Comparison of ENCODE assay signal across 15 mouse cellular contexts in genomic region chr7:70584480-70584879, GRCm38 (mm10).
"Had no signal": no experiment of that assay in that cellular context is flagged by ENCODE, and none has a peak within 500 bp of the region (broad histone marks: within the 10 kb centered on the region; RNA-seq: fewer than 3 reads in every experiment).

No protein-coding gene starts in this region.

- H3K27ac ChIP-seq: intestine, embryonic 15.5 days; layer of hippocampus, adult 2 months; limb, embryonic 12.5 days; liver, embryonic 13.5 days; lung, embryonic 15.5 days; midbrain, embryonic 15.5 days; neural tube, embryonic 13.5 days had no signal

- H3K27me3 ChIP-seq: intestine, embryonic 15.5 days; liver, embryonic 13.5 days; lung, embryonic 15.5 days; neural tube, embryonic 13.5 days had no signal

- H3K4me2 ChIP-seq: intestine, embryonic 15.5 days; limb, embryonic 12.5 days; liver, embryonic 13.5 days; lung, embryonic 15.5 days; midbrain, embryonic 15.5 days; neural tube, embryonic 13.5 days had no signal

- ATAC-seq: intestine, embryonic 15.5 days; midbrain, embryonic 15.5 days had no signal

- H3K36me3 ChIP-seq: intestine, embryonic 15.5 days; limb, embryonic 12.5 days; liver, embryonic 13.5 days; lung, embryonic 15.5 days; midbrain, embryonic 15.5 days; neural tube, embryonic 13.5 days had no signal

- H3K4me3 ChIP-seq: intestine, embryonic 15.5 days; layer of hippocampus, adult 2 months; limb, embryonic 12.5 days; liver, embryonic 13.5 days; lung, embryonic 15.5 days; midbrain, embryonic 15.5 days; neural tube, embryonic 13.5 days had no signal

- H3K4me1 ChIP-seq: limb, embryonic 12.5 days; liver, embryonic 13.5 days; midbrain, embryonic 15.5 days; neural tube, embryonic 13.5 days had no signal

- H3K9ac ChIP-seq: intestine, embryonic 15.5 days; limb, embryonic 12.5 days; liver, embryonic 13.5 days; lung, embryonic 15.5 days; midbrain, embryonic 15.5 days; neural tube, embryonic 13.5 days had no signal

- DNase-seq: kidney, adult 18-20 months; kidney, postnatal 10 days; kidney, postnatal 4 days; liver, embryonic 13.5 days; retina, postnatal 1 day; right cerebral cortex, postnatal 4 days; spleen, adult 18-20 months; thymus, adult 2 months; thymus, postnatal 25 days had no signal

- H3K9me3 ChIP-seq: intestine, embryonic 15.5 days; limb, embryonic 12.5 days; liver, embryonic 13.5 days; lung, embryonic 15.5 days; midbrain, embryonic 15.5 days; neural tube, embryonic 13.5 days had no signal
